Mouse (Mus musculus): ENCODE results near the gene Ythdf2.

The Ythdf2 gene

GRCm38 (mm10) chr4:132209299-132209698 is 2.8 kb downstream of the Ythdf2 start:
- no peak for DNase-seq (ENCODE audit: low spot score)

- DNase-seq (ENCODE audit: low spot score) = no peak
Observed at GRCm38 (mm10) chr4:132207280-132207679, 4.8 kb downstream of the Ythdf2 start.

GRCm38 (mm10) chr4:132198771-132199170 is 13.3 kb downstream of the Ythdf2 start:
- DNase-seq (ENCODE audit: low spot score) = no peak

- no peak for DNase-seq (ENCODE audit: low spot score)
Observed at GRCm38 (mm10) chr4:132198285-132198712, 13.8 kb downstream of the Ythdf2 start.

- no peak for DNase-seq (ENCODE audit: low spot score)
Observed at GRCm38 (mm10) chr4:132194975-132195374, 17.1 kb downstream of the Ythdf2 start.

GRCm38 (mm10) chr4:132194373-132194772 is 17.7 kb downstream of the Ythdf2 start:
- DNase-seq (ENCODE audit: low spot score) = no peak

GRCm38 (mm10) chr4:132187826-132188401 is 24.2 kb downstream of the Ythdf2 start:
- DNase-seq (ENCODE audit: low spot score) = no peak

- no peak for DNase-seq (ENCODE audit: low spot score)
Observed at GRCm38 (mm10) chr4:132183162-132183561, 28.9 kb downstream of the Ythdf2 start.

- DNase-seq (ENCODE audit: low spot score) = peak; percentile 32
Observed at GRCm38 (mm10) chr4:132181721-132182658, 30.1 kb downstream of the Ythdf2 start.

GRCm38 (mm10) chr4:132180710-132181109 is 31.4 kb downstream of the Ythdf2 start:
- DNase-seq (ENCODE audit: low spot score) = no peak

GRCm38 (mm10) chr4:132178630-132179059 is 33.5 kb downstream of the Ythdf2 start:
- DNase-seq (ENCODE audit: low spot score) = peak; percentile 88

GRCm38 (mm10) chr4:132176474-132176873 is 35.6 kb downstream of the Ythdf2 start:
- DNase-seq (ENCODE audit: low spot score) = no peak

GRCm38 (mm10) chr4:132170891-132171290 is 41.2 kb downstream of the Ythdf2 start:
- no peak for DNase-seq (ENCODE audit: low spot score)

GRCm38 (mm10) chr4:132169761-132170160 is 42.3 kb downstream of the Ythdf2 start:
- DNase-seq (ENCODE audit: low spot score) = no peak

- DNase-seq (ENCODE audit: low spot score) = no peak
Observed at GRCm38 (mm10) chr4:132169271-132169670, 42.8 kb downstream of the Ythdf2 start.

GRCm38 (mm10) chr4:132167436-132167835 is 44.7 kb downstream of the Ythdf2 start:
- DNase-seq (ENCODE audit: low spot score) = no peak

- DNase-seq (ENCODE audit: low spot score) = no peak
Observed at GRCm38 (mm10) chr4:132166350-132167290, 45.5 kb downstream of the Ythdf2 start.

- DNase-seq (ENCODE audit: low spot score) = no peak
Observed at GRCm38 (mm10) chr4:132165691-132166090, 46.4 kb downstream of the Ythdf2 start.

GRCm38 (mm10) chr4:132156941-132157622 is 55.0 kb downstream of the Ythdf2 start:
- no peak for DNase-seq (ENCODE audit: low spot score)

- peak; percentile 45 for DNase-seq (ENCODE audit: low spot score)
Observed at GRCm38 (mm10) chr4:132154877-132155670, 57.0 kb downstream of the Ythdf2 start.

- no peak for DNase-seq (ENCODE audit: low spot score)
Observed at GRCm38 (mm10) chr4:132151673-132152072, 60.4 kb downstream of the Ythdf2 start.
